Mouse (Mus musculus): Measurements from ENCODE around the gene Pex14. TPM values are rescaled to one million over a fixed set of nuclear protein-coding genes. Genes with fewer than 3 reads are reported as not detected.

Pex14 gene
- polyA plus RNA-seq, 1 experiment, result 49.3 TPM

- Histone ChIP-seq H3K27ac (ENCODE audit: insufficient read depth, low read depth, low read length) (no peak overlapping the region), H3K27me3 (replicated peaks; ENCODE audit: control insufficient read depth, insufficient read depth, low read length) (no peaks in the 10 kb centered on the region), H3K4me1 (ENCODE audit: control insufficient read depth, insufficient read depth, low read length) (no peaks in the 10 kb centered on the region), H3K4me3 (ENCODE audit: insufficient read depth, low read depth, low read length) (no peak overlapping the region), H3K36me3 (ENCODE audit: control insufficient read depth, insufficient read depth, low read length) (no peaks in the 10 kb centered on the region)
- WGBS, result 93% methylated on average over 6 of the region's 6 CpGs
- TF ChIP-seq POLR2A (IDR thresholded peaks at IDR 0.05; ENCODE audit: low read depth, low read length) (no peak), CTCF (conservative IDR thresholded peaks at IDR 0.05; ENCODE audit: insufficient read depth, insufficient read length, low read depth, low read length) (no peak)
- no peak for DNase-seq
Observed at GRCm38 (mm10) chr4:149006756-149007155, 92.9 kb downstream of the Pex14 start.

GRCm38 (mm10) chr4:149006107-149006506, 93.6 kb downstream of the Pex14 start:
- WGBS, result 95% methylated on average over 3 of the region's 3 CpGs
- TF ChIP-seq CTCF (conservative IDR thresholded peaks at IDR 0.05; ENCODE audit: insufficient read depth, insufficient read length, low read depth, low read length), result no peak
- TF ChIP-seq POLR2A (IDR thresholded peaks at IDR 0.05; ENCODE audit: low read depth, low read length), result no peak

GRCm38 (mm10) chr4:149002441-149003093, 97.1 kb downstream of the Pex14 start:
- WGBS, result 89% methylated on average over 11 of the region's 11 CpGs
- Histone ChIP-seq H3K27me3 (replicated peaks; ENCODE audit: control insufficient read depth, insufficient read depth, low read length) (no peaks in the 10 kb centered on the region), H3K27ac (ENCODE audit: insufficient read depth, low read depth, low read length) (no peak overlapping the region), H3K4me3 (ENCODE audit: insufficient read depth, low read depth, low read length) (no peak overlapping the region), H3K4me1 (ENCODE audit: control insufficient read depth, insufficient read depth, low read length) (no peaks in the 10 kb centered on the region), H3K36me3 (ENCODE audit: control insufficient read depth, insufficient read depth, low read length) (no peaks in the 10 kb centered on the region)
- no peak for TF ChIP-seq CTCF (conservative IDR thresholded peaks at IDR 0.05; ENCODE audit: insufficient read depth, insufficient read length, low read depth, low read length)
- TF ChIP-seq POLR2A (IDR thresholded peaks at IDR 0.05; ENCODE audit: low read depth, low read length), result no peak
- DNase-seq, result no peak

More at GRCm38 (mm10) chr4:149006107-149006506, 93.6 kb downstream of the Pex14 start:
- H3K27ac ChIP-seq (ENCODE audit: insufficient read depth, low read depth, low read length), result no peak overlapping the region
- no peak for DNase-seq
- no peaks in the 10 kb centered on the region for H3K36me3 ChIP-seq (ENCODE audit: control insufficient read depth, insufficient read depth, low read length)
- H3K4me3 ChIP-seq (ENCODE audit: insufficient read depth, low read depth, low read length), result no peak overlapping the region
- no peaks in the 10 kb centered on the region for H3K27me3 ChIP-seq (replicated peaks; ENCODE audit: control insufficient read depth, insufficient read depth, low read length)
- H3K4me1 ChIP-seq (ENCODE audit: control insufficient read depth, insufficient read depth, low read length), result no peaks in the 10 kb centered on the region

GRCm38 (mm10) chr4:149001515-149001914, 98.2 kb downstream of the Pex14 start:
- 76% methylated on average over 5 of the region's 5 CpGs for WGBS
- no peak for TF ChIP-seq POLR2A (IDR thresholded peaks at IDR 0.05; ENCODE audit: low read depth, low read length)
- no peak for TF ChIP-seq CTCF (conservative IDR thresholded peaks at IDR 0.05; ENCODE audit: insufficient read depth, insufficient read length, low read depth, low read length)
- H3K4me1 ChIP-seq (ENCODE audit: control insufficient read depth, insufficient read depth, low read length), result no peaks in the 10 kb centered on the region
- no peaks in the 10 kb centered on the region for H3K36me3 ChIP-seq (ENCODE audit: control insufficient read depth, insufficient read depth, low read length)
- H3K27me3 ChIP-seq (replicated peaks; ENCODE audit: control insufficient read depth, insufficient read depth, low read length), result no peaks in the 10 kb centered on the region
- no peak for DNase-seq
- no peak overlapping the region for H3K27ac ChIP-seq (ENCODE audit: insufficient read depth, low read depth, low read length)
- H3K4me3 ChIP-seq (ENCODE audit: insufficient read depth, low read depth, low read length), result no peak overlapping the region

GRCm38 (mm10) chr4:149000746-149001145, 98.9 kb downstream of the Pex14 start:
- Histone ChIP-seq H3K27ac (ENCODE audit: insufficient read depth, low read depth, low read length) (no peak overlapping the region), H3K27me3 (replicated peaks; ENCODE audit: control insufficient read depth, insufficient read depth, low read length) (no peaks in the 10 kb centered on the region), H3K4me1 (ENCODE audit: control insufficient read depth, insufficient read depth, low read length) (no peaks in the 10 kb centered on the region), H3K4me3 (ENCODE audit: insufficient read depth, low read depth, low read length) (no peak overlapping the region), H3K36me3 (ENCODE audit: control insufficient read depth, insufficient read depth, low read length) (no peaks in the 10 kb centered on the region)
- no peak for DNase-seq
- WGBS, result 89% methylated on average over 6 of the region's 6 CpGs
- TF ChIP-seq POLR2A (IDR thresholded peaks at IDR 0.05; ENCODE audit: low read depth, low read length) (no peak), CTCF (conservative IDR thresholded peaks at IDR 0.05; ENCODE audit: insufficient read depth, insufficient read length, low read depth, low read length) (no peak)

GRCm38 (mm10) chr4:148993948-148994347, 105.7 kb downstream of the Pex14 start:
- 70% methylated on average over 5 of the region's 5 CpGs for WGBS
- Histone ChIP-seq H3K36me3 (ENCODE audit: control insufficient read depth, insufficient read depth, low read length) (no peaks in the 10 kb centered on the region), H3K27me3 (replicated peaks; ENCODE audit: control insufficient read depth, insufficient read depth, low read length) (no peaks in the 10 kb centered on the region), H3K27ac (ENCODE audit: insufficient read depth, low read depth, low read length) (no peak overlapping the region), H3K4me1 (ENCODE audit: control insufficient read depth, insufficient read depth, low read length) (no peaks in the 10 kb centered on the region; the same call in 1 of the 2 replicates), H3K4me3 (ENCODE audit: insufficient read depth, low read depth, low read length) (no peak overlapping the region)
- DNase-seq, result no peak
- TF ChIP-seq POLR2A (IDR thresholded peaks at IDR 0.05; ENCODE audit: low read depth, low read length), result no peak
- no peak for TF ChIP-seq CTCF (conservative IDR thresholded peaks at IDR 0.05; ENCODE audit: insufficient read depth, insufficient read length, low read depth, low read length)

- no peak for DNase-seq
- H3K27ac ChIP-seq (ENCODE audit: insufficient read depth, low read depth, low read length), result no peak overlapping the region
- WGBS, result 61% methylated on average over 2 of the region's 2 CpGs
- H3K4me1 ChIP-seq (ENCODE audit: control insufficient read depth, insufficient read depth, low read length), result no peaks in the 10 kb centered on the region; the same call in 1 of the 2 replicates
- no peaks in the 10 kb centered on the region for H3K36me3 ChIP-seq (ENCODE audit: control insufficient read depth, insufficient read depth, low read length)
- H3K27me3 ChIP-seq (replicated peaks; ENCODE audit: control insufficient read depth, insufficient read depth, low read length), result no peaks in the 10 kb centered on the region
- H3K4me3 ChIP-seq (ENCODE audit: insufficient read depth, low read depth, low read length), result no peak overlapping the region
- no peak for TF ChIP-seq POLR2A (IDR thresholded peaks at IDR 0.05; ENCODE audit: low read depth, low read length)
- no peak for TF ChIP-seq CTCF (conservative IDR thresholded peaks at IDR 0.05; ENCODE audit: insufficient read depth, insufficient read length, low read depth, low read length)
Observed at GRCm38 (mm10) chr4:148990038-148990437, 109.6 kb downstream of the Pex14 start.

Measured in kidney, adult 2 months (tissue).